Mouse (Mus musculus): ENCODE results near the gene Ccnk.

DNA sequence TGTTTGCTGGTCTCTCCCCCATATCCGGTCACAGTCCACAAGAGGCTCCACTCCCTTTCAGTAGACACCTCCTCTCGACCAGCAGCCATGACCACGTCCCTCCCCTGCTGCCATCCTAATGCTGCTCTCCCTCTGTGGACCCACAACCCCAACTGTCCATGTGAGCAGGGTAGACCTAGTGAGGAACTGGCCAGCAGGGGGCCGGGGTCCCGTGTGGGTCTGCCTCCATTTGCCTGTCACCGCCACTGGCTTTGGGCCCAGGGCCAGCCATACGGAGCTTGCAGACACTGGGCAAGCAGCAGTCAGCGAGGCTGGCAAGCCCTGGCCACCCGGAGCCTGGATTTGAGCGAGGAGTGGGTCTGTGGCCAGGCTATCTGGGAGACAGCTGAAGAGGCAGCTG, 41.8 kb downstream of the Ccnk start:
- TF ChIP-seq CTCF (IDR thresholded peaks at IDR 0.05; ENCODE audit: control insufficient read depth, insufficient read depth, insufficient replicate concordance, low read depth, low read length): no peak
- no peak for TF ChIP-seq POLR2A (IDR thresholded peaks at IDR 0.05; ENCODE audit: control insufficient read depth, low read depth, low read length)

Measured in testis, adult 2 months (tissue).